Mouse (Mus musculus) brain, embryonic 14.5 days (tissue): ENCODE data around the gene Tpm3.

Experiments used
- CTCF ChIP-seq: fragments of 200-500 bp; IDR thresholded peaks from 2 replicates; pipeline ENCODE4 v1.5.1; 2012; ENCODE audit warnings: inconsistent platforms, mild to moderate bottlenecking, moderate library complexity, borderline replicate concordance; ENCODE audit not compliant: insufficient read depth, insufficient read length; ENCODE audit errors: extremely low read depth
- POLR2A ChIP-seq: fragments of 200-500 bp; IDR thresholded peaks from 2 replicates; pipeline ENCODE4 v1.6.1; 2012; ENCODE audit warnings: mild to moderate bottlenecking, inconsistent platforms, borderline replicate concordance; ENCODE audit not compliant: poor library complexity, insufficient read depth, insufficient read length, severe bottlenecking; ENCODE audit errors: extremely low read depth

- TF ChIP-seq CTCF (no peak), POLR2A (no peak)
Measured at GRCm38 (mm10) chr3:90103938-90104337, 31.5 kb downstream of the Tpm3 start, which contains the start of gene Nup210l.
